Mouse (Mus musculus) urinary bladder, adult 18-20 months (tissue): ENCODE data around the gene Hic1.
A peak's percentile ranks its signal among the peaks of the same experiment; 100 is the strongest.

Source experiments
- DNase-seq, 2 experiments: peaks; one replicate each; pipeline ENCODE4 v3.0.0; 2022; ENCODE audit warnings: low spot score in 2 of 2, mixed read lengths in 2 of 2

The Hic1 gene

GRCm38 (mm10) chr11:75169405-75170080 is at the start of gene Hic1:
Hic1 (minus strand) TSS chr11:75169519.
- no peak for DNase-seq

- no peak for DNase-seq
Measured at GRCm38 (mm10) chr11:75214081-75214950, 45.0 kb upstream of the Hic1 start.

GRCm38 (mm10) chr11:75213372-75214080 is 44.2 kb upstream of the Hic1 start:
- DNase-seq: peak; percentile 69 to 76

DNA sequence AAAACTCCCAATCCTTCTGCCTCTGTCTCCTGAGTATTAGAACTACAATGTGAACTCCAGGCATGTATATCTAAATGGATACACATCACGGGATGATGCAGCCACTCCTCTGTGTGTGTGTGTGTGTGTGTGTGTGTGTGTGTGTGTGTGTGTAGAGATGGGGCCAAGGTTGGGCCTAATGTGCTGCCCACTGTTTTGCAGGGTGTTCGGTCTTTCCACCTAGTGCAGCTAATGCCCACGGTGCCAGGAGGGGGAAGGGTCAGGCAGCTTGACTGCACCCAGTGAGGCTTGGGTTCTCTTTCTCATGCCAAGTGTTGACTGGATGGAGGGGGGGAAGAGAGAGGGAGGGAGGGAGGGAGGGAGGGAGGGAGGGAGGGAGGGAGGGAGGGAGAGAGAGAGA is 43.6 kb upstream of the Hic1 start:
- no peak for DNase-seq

GRCm38 (mm10) chr11:75212031-75212667 is 42.8 kb upstream of the Hic1 start:
- DNase-seq: no peak

GRCm38 (mm10) chr11:75210755-75211154 is 41.4 kb upstream of the Hic1 start:
- DNase-seq: no peak

DNA sequence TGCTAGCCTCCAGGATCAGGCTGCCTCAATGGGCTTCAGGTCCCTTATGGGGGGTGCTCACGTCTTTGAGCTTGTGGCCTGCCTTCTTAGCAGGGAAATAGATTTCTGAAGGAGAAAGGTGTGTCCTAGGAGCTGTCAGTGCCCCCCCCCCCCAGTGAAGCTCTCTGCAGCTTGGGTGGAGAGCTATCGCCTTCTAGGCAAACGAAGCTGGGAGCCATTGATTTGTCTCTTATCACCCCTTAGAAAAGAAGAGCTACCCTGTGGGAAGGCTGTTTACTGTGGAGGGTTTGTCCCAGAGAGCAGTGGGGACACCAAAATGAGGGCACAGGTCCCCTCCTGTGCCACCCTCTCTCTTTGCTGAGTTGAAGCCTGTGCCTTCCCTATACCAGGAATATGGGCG is 40.8 kb upstream of the Hic1 start:
- DNase-seq: no peak

- no peak for DNase-seq
Measured at GRCm38 (mm10) chr11:75209363-75209762, 40.0 kb upstream of the Hic1 start.

GRCm38 (mm10) chr11:75206347-75206746 is 37.0 kb upstream of the Hic1 start:
- DNase-seq: no peak

- no peak for DNase-seq
Measured at GRCm38 (mm10) chr11:75204472-75204871, 35.2 kb upstream of the Hic1 start.

DNA sequence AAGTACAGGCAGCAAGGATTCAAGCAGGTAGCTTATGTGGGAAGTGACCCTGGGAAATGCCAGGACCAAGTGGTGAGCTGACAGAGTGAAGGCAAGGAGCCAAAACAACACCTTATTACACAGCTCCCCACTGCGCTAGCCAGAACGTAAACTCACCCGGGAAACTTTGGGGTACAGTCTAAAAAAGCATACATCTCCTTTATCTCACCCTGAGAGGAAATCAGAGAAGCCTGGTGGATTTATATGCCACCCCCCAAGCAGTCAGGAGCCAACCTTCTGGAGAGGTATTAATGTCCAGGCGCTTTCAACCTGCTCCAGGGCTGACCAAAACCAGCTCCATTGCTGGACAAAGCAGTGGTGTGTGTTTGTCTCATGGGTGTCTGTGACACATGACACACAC is 34.6 kb upstream of the Hic1 start:
- DNase-seq: no peak

GRCm38 (mm10) chr11:75201721-75202120 is 32.4 kb upstream of the Hic1 start:
- no peak for DNase-seq

DNA sequence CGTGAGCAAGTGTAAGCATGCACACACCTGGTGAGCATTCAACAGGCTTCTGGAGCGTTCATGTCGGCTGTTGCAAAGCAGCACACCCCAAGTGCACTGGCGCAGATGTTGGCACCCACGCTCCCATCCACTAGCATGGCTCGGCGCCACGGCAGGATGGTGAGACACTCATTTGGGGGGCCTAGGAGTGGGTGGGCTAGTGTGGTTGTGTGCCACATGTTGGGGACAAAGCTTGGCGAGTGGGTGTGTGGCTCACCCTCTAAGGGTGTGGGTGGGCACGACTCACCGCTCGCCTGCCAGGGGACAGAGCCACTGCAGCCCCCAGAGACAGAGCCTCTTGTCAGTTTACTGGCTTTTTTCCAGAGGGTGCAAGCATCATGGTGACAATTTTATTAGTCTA is 31.6 kb upstream of the Hic1 start:
- DNase-seq: no peak

GRCm38 (mm10) chr11:75199951-75200350 is 30.6 kb upstream of the Hic1 start:
- DNase-seq: no peak

- no peak for DNase-seq
Measured at GRCm38 (mm10) chr11:75198792-75199191, 29.5 kb upstream of the Hic1 start.

DNA sequence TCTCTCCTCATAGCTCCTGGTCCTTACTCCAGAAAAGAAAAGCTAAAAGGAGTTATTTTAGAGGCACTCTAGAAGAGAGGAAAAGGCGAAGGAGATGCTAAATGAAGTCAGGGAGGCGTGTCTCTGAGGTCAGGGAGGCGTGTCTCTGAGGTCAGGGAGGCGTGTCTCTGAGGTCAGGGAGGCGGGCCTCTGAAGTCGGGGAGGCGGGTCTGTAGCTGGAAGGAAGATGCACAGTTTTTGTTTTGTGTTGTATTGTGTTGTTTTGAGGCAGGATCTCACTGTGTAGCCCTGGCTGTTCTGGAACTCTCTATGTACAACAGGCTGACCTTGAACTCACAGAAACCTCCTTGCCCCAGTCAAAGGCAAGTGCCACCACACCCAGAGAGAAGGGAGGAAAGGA is 28.6 kb upstream of the Hic1 start:
- DNase-seq: no peak

GRCm38 (mm10) chr11:75196131-75196530 is 26.8 kb upstream of the Hic1 start:
- DNase-seq: no peak

- no peak for DNase-seq
Measured at GRCm38 (mm10) chr11:75194850-75195461, 25.6 kb upstream of the Hic1 start.

DNA sequence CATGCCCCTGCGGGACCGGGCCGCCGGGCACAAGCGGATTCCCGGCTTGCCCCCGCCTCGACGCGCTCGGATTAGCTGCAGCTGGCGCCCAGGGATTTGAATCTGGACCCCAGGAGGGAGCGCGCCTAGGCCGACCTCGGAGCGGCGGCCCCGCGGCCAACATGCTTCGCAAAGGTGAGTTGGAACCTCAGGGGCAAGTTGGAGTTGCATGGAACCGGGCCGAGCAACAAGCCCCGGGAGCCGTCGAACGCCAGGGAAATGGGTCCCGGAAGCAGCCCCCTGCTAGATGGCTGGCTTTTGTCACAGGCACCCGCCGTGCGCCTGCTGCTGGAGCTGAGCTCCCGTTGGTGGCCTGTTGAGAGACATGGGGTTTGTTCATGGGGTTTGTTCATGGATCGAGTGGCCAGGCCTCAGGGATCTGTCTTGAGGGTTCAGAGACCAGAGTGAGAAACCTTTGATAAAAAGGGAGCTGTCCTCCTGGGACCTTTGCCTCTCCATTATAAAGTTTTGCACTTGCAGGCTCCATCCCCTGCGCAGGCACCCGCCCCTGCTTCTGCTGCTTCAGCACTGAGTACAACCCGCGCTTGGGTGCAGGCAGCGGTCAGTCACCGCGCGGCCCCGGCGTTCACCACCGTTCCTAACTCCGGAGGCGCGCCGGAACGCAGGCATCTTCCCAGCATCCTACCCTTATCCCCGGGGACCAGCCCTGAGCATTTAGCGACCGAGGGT is 25.0 kb upstream of the Hic1 start:
- no peak for DNase-seq

- DNase-seq: peak; percentile 75 to 77
Measured at GRCm38 (mm10) chr11:75193256-75194071, 24.1 kb upstream of the Hic1 start, which contains the start of gene Rtn4rl1. Rtn4rl1 (plus strand) TSS chr11:75193783.
